Mouse (Mus musculus) liver, embryonic 14.5 days (tissue): ENCODE data around the gene Men1.

Source experiments
- CTCF ChIP-seq: IDR thresholded peaks from 2 replicates; pipeline ENCODE4 v1.5.1; 2016; ENCODE audit warnings: antibody characterized with exemption, low read depth, control low read depth
- EP300 ChIP-seq: IDR thresholded peaks from 2 replicates; pipeline ENCODE4 v1.6.1; 2016; ENCODE audit warnings: antibody characterized with exemption, low read depth

DNA sequence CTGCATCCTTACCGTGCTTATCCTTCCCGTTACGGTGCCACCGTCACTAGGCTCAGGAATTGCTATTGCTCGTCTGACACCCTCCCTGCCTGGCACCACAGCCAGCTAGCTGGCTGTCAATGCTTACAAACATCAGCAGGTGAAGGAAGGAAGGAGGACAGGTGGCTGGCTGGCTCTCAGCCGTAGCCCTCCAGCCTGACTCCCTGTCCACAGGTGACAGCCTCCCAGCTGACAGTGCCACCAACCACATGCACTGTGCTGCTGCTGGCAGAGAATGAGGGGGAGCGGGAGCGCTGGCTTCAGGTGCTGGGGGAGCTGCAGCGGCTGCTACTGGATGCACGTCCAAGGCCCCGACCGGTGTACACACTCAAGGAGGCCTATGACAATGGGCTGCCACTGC is 16.6 kb upstream of the Men1 start:
- no peak for TF ChIP-seq CTCF
- no peak for TF ChIP-seq EP300
